Mouse (Mus musculus) CD4-positive helper T cell, adult 2 months (primary cell): ENCODE results near the gene AA986860.

ENCODE experiments used
- DNase-seq: peaks from one replicate; pipeline ENCODE4 v3.0.0-alpha.2; 2012; ENCODE audit warnings: low read depth, missing footprints, low spot score

The AA986860 gene

GRCm38 (mm10) chr1:130775691-130776331, 44.0 kb downstream of the AA986860 start:
- no peak for DNase-seq

GRCm38 (mm10) chr1:130776645-130777044, 44.9 kb downstream of the AA986860 start:
- no peak for DNase-seq

GRCm38 (mm10) chr1:130779867-130780266, 48.1 kb downstream of the AA986860 start:
- no peak for DNase-seq

GRCm38 (mm10) chr1:130784054-130784453, 52.3 kb downstream of the AA986860 start:
- peak; percentile 43 for DNase-seq

- DNase-seq = no peak
These were observed 55.2 kb downstream of the AA986860 start for GRCm38 (mm10) chr1:130787001-130787400.

GRCm38 (mm10) chr1:130789512-130790451, 58.0 kb downstream of the AA986860 start:
- DNase-seq = no peak
